Mouse (Mus musculus): ENCODE results near the gene Dlx1.

Dlx1 gene

DNA sequence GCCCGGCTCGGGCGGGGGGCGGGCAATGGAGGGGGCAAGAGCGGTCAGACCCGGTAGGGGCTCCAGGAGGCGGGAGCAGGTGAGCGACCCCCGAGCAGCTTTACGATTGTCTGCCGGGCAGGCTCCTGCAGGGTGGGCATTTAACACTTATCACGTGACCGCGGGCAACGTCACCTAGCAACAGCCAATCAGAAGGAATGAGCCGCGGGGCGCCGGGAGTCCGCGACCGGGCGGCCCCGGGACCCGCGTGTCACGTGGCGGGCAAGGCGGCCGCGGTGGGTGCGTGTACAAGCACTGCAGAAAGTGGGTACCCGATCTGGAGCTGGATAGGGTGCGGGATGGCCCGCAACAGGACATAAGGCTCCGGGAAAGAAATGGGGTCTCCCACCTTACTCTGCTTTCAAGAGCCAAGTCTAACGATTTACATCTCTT lies 18.7 kb downstream of the Dlx1 start, which contains the start of gene Dlx2:
TSS of gene Dlx2 (minus strand) at position 115 of the 432 bp plus-strand sequence.
- DNase-seq: peak; percentile 63

DNA sequence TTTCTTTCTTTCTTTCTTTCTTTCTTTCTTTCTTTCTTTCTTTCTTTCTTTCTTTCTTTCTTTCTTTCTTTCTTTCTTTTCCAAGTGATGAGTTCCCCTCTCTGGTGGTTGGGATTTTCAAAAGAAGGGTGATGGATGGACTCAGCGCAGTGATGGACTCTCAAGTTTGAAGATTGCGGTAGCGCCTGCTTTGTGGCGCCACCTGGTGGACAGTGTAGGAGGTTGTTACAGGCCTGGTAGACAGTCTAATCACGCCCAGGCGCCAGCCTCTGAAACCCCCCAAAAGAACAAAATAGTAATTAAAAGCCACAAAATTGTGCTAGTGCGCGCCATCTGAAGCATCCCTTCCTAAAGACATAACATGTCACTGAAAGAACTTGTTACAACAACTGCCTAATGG lies 19.9 kb downstream of the Dlx1 start:
- DNase-seq: peak; percentile 93

DNA sequence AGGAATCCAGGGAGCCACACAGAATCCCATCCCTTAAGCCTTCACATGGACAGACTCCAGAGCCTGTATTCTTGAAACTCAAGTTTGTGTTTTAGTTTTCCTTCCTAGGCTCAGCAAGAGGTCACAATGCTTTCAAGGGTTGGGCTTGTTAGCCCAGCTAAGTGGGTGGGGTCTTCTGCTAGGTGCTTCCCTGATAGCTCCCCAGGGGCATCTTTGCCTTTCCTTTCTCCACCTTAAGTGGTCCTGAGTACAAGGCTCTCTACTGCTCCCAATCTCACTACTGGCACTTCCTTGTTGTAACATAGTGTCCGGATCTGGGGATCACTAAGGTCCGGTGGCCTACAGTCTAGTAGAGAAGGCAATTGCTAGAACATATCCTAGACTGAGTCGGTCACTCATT lies 22.4 kb downstream of the Dlx1 start:
- no peak for DNase-seq

DNA sequence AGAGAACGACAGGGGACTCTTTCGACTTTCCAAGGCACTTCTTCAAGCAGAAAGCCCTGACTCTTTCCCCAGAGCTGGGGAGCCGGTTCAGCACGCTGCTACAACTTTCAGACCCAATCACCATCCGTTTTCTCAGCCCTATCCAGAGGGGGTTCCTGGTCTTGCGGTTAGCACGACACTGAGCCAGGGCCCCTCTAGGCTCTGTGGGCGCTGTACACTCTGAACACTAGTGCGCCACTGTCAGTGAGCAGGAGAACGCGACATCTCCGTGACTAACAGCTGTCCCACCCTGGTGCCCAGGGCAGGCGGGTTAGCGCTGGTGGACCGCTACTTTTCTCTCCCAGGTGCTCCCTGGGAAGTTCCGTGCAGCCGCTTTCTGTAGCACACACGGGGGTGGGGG lies 23.8 kb downstream of the Dlx1 start:
- DNase-seq: peak; percentile 26

DNA sequence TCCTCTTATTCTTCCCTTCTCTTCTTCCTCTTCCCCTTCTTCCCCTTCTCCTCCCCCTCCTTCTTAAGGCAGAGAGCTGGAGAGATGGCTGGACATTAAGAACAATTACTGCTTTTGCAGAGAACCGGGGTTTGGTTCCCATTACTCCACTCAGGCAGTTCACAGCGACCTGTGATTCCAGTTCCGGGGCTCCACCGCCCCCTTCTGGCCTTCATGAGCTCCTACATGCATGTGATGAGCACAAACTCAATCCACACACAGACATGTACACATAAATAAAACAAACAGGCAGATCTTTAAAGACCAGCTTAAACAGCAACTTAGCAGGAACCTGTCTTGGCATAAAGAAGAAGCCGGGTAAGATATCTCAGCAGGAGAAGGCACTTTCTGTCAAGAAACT lies 28.2 kb downstream of the Dlx1 start:
- DNase-seq: no peak

DNA sequence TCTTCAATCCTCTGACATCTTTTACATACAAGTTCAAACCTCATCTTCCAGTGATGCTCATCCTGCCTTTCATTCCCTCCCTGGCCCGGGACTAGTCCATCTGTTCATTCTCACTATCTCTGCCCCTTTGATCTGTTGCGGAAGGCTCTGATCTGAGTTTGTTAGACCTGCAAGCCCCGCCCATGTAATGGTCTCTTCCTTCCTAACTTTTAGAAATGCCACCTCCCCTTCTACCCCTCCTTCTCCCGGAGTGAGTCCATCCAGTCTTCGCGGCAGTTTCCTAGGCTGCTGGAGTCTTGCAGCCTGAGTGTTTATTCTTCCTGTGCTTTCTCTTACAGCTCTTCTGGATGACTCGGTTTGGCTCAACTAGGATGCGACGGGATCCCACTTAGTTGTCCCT lies 38.6 kb downstream of the Dlx1 start:
- no peak for DNase-seq

DNA sequence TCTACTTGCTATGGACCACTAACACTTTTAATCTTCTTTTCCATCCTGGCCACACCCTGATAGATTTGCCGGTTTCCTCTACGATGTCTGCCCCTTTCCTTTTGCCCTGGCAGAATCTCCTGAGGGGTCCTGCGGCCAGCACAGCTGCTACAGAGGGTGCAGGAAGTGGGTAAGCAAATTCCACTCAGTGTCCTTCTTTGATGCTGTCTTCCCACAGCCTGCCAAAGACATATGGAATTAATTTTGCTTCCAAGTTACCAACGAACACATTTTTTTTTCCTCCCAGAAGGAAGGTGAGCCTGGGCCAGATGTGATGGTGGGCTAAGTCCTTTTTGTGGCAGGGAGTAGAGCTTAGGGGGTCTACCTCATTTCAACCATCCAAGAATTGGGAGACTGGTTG lies 45.8 kb downstream of the Dlx1 start:
- DNase-seq: no peak

DNA sequence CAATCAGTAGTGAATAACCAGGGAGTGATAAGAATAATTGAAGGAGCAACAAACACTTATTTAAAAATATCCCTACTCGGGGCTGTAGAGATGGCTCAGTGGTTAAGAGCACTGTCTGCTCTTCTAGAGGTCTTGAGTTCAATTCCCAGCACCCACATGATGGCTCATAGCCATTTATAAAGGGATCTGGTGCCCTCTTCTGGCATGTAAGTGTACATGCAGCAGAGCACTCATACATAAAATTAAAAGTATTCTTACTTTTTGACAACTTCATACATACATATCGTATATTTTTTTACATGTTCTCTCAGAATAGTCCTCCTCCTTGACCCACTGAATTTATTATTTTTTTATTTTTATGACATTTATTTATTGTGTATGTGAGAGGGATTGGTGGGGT lies 49.1 kb downstream of the Dlx1 start:
- no peak for DNase-seq

DNA sequence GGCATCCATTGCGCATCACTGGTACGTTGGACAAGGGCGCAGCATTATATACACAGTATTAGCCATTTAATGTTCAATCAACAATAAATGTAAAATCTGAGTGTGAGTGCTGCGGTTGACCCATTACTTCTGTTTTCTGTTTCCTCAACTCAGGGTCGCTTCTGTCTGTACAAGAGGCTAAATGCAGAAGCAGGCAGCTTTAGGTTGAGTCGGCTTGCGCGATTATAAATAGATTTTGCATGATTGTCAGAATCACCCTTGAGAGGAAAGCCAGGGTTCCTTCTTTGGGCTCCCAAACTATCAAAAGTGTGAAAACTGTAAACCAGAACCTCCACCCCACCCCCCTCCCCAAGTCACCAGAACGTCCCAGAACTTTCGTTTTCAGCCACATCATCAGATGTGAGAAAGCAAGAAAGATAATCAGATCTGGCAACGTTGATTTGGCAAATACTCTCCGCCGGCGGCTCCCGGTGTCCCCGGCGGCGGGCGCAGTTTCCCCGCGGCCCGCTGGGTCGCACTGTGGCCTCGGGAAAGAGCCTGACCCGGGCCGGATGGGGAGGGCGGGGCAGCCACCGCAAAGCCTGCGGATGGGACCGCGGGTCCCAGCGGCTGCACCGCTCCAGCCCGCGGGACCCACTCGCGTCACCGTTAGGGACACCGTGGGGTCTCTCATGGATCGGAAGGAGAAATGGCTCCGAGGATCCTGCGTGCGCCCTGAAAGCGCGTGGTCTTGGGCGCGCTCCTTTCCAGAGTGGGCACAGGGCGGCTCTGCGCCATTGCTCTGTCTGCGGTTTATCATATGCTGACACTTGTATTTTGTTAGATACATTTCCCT lies 52.9 kb downstream of the Dlx1 start:
- DNase-seq: peak; percentile 81

DNA sequence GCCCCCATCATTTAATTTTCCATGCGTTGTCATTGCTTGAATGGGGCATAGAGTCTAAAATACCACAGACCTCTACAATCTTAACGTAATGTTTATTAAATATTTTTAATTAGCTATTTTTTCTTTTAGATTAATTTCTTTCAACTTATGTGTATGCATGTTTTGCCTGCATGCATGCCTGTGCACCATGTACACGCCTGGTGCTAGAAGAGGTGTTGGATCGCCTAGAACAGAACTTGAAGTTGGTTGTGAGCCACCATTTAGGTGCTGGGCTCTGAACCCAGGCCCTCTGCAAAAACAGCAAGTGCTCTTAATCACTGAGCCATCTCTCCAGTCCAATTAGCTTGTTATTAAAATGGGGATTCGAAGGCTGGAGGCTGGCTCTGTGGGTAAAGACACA lies 53.6 kb downstream of the Dlx1 start:
- DNase-seq: no peak
